Mouse (Mus musculus) right cerebral cortex, adult 2 months (tissue): ENCODE results near the gene Stt3b.
A peak's percentile ranks its signal among the peaks of the same experiment; 100 is the strongest.
"Not testable (repeated sequence)": the region's sequence is repeated elsewhere in the genome, so short reads cannot be mapped to it uniquely, and the experiment has no call there.

Experiments used
- DNase-seq, 2 experiments: peaks; one replicate each; pipeline ENCODE4 v3.0.0; 2021 to 2022; ENCODE audit warnings: low spot score in 2 of 2

Stt3b gene

GRCm38 (mm10) chr9:115318621-115319375 is 8.6 kb upstream of the Stt3b start:
- no peak for DNase-seq

- no peak for DNase-seq
Measured at GRCm38 (mm10) chr9:115317049-115317448, 6.8 kb upstream of the Stt3b start.

GRCm38 (mm10) chr9:115314556-115314955 is 4.3 kb upstream of the Stt3b start:
- DNase-seq: no peak

GRCm38 (mm10) chr9:115313830-115314229 is 3.6 kb upstream of the Stt3b start:
- no peak for DNase-seq

- DNase-seq: no peak
Measured at GRCm38 (mm10) chr9:115311223-115311520, 951 bp upstream of the Stt3b start.

- DNase-seq: peak in 1 of 2 experiments; percentile 68
Measured at GRCm38 (mm10) chr9:115309977-115310345, 260 bp downstream of the Stt3b start.

- DNase-seq: peak in 1 of 2 experiments; percentile 41
Measured at GRCm38 (mm10) chr9:115309381-115309971, 745 bp downstream of the Stt3b start.

- peak; percentile 20 to 29 for DNase-seq
Measured at GRCm38 (mm10) chr9:115308941-115309380, 1.3 kb downstream of the Stt3b start.

GRCm38 (mm10) chr9:115308401-115308800 is 1.8 kb downstream of the Stt3b start:
- DNase-seq: no peak

- no peak for DNase-seq
Measured at GRCm38 (mm10) chr9:115306202-115306601, 4.0 kb downstream of the Stt3b start.

- no peak for DNase-seq
Measured at GRCm38 (mm10) chr9:115304149-115304548, 6.1 kb downstream of the Stt3b start.

GRCm38 (mm10) chr9:115301593-115301992 is 8.6 kb downstream of the Stt3b start:
- DNase-seq: no peak

- DNase-seq: no peak
Measured at GRCm38 (mm10) chr9:115301002-115301579, 9.1 kb downstream of the Stt3b start.

- DNase-seq: no peak
Measured at GRCm38 (mm10) chr9:115296738-115297137, 13.5 kb downstream of the Stt3b start.

GRCm38 (mm10) chr9:115293920-115294594 is 16.2 kb downstream of the Stt3b start:
- no peak for DNase-seq

GRCm38 (mm10) chr9:115287774-115288434 is 22.3 kb downstream of the Stt3b start:
- no peak for DNase-seq

- DNase-seq: no peak
Measured at GRCm38 (mm10) chr9:115284385-115284784, 25.8 kb downstream of the Stt3b start.

- DNase-seq: no peak
Measured at GRCm38 (mm10) chr9:115283403-115283802, 26.8 kb downstream of the Stt3b start.

GRCm38 (mm10) chr9:115278641-115279040 is 31.6 kb downstream of the Stt3b start:
- no peak for DNase-seq

- no peak for DNase-seq
Measured at GRCm38 (mm10) chr9:115274806-115275205, 35.4 kb downstream of the Stt3b start.

GRCm38 (mm10) chr9:115273095-115273649 is 37.0 kb downstream of the Stt3b start:
- DNase-seq: no peak

- DNase-seq: not testable (repeated sequence)
Measured at GRCm38 (mm10) chr9:115272451-115272850, 37.8 kb downstream of the Stt3b start.
